Mouse (Mus musculus) midbrain, embryonic 10.5 days (tissue): ENCODE measurements at regions not wholly inside any gene's neighbourhood (a gene's known extent, or its start where the extent isn't known, plus 50 kb on each side); places are given as distances from the start of the nearest gene placed in this dataset.
"Not testable (repeated sequence)": the region's sequence is repeated elsewhere in the genome, so short reads cannot be mapped to it uniquely, and the experiment has no call there.

ENCODE experiments used
- DNase-seq: peaks from one replicate; pipeline ENCODE4 v3.0.0-alpha.2; 2017; ENCODE audit warnings: low spot score
- H3K27ac ChIP-seq: fragments of 300-500 bp; sonication (generic); replicated peaks from 2 replicates; pipeline ENCODE4 v1.5.1; 2016; ENCODE audit warnings: mild to moderate bottlenecking
- H3K27me3 ChIP-seq: fragments of 300-500 bp; sonication (generic); 2 replicates; pipeline ENCODE4 v1.6.1; 2016; ENCODE audit warnings: low read depth, mild to moderate bottlenecking; ENCODE audit not compliant: poor library complexity, severe bottlenecking
- H3K36me3 ChIP-seq: fragments of 300-500 bp; sonication (generic); 2 replicates; pipeline ENCODE4 v1.6.1; 2016; ENCODE audit warnings: mild to moderate bottlenecking, moderate library complexity
- H3K4me1 ChIP-seq: fragments of 300-500 bp; sonication (generic); 2 replicates; pipeline ENCODE4 v1.6.1; 2016
- H3K4me3 ChIP-seq: fragments of 300-500 bp; sonication (generic); 2 replicates; pipeline ENCODE4 v1.5.1; 2016; ENCODE audit warnings: mild to moderate bottlenecking, moderate library complexity
- H3K9me3 ChIP-seq: fragments of 300-500 bp; sonication (generic); replicated peaks from 2 replicates; pipeline ENCODE4 v1.6.1; 2016; ENCODE audit warnings: mild to moderate bottlenecking
- WGBS: fragments of 180-500 bp; shearing (Covaris S2); methylation state at CpG from one replicate; pipeline ENCODE4 v1.1.7; 2016; 5-methylcytosine and 5-hydroxymethylcytosine counted together

DNA sequence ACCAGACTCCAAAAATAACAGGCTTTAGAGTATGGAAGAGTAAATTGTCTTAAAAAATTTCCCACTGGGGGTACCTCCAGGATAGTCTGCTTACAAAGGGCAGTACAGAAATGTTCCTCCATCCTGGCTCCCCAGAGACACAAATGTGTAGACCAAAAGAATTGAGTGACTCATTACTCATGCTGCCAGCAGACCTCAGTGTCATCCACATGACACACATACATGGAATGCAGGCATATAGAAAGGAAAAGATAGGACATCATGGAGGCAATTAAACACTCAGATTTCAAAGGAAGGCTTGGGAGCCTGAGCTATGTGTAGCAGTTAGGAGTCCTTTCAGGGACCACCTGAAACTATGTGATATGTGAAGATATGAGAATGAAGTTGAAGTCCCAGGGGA is 245.7 kb upstream of the Gap43 start:
- Histone ChIP-seq H3K9me3 (no peaks in the 10 kb centered on the region), H3K27me3 (no peaks in the 10 kb centered on the region), H3K4me3 (no peak overlapping the region), H3K4me1 (peaks cover 3% of the 10 kb centered on the region), H3K36me3 (no peaks in the 10 kb centered on the region), H3K27ac (no peak overlapping the region)
- DNase-seq: no peak

DNA sequence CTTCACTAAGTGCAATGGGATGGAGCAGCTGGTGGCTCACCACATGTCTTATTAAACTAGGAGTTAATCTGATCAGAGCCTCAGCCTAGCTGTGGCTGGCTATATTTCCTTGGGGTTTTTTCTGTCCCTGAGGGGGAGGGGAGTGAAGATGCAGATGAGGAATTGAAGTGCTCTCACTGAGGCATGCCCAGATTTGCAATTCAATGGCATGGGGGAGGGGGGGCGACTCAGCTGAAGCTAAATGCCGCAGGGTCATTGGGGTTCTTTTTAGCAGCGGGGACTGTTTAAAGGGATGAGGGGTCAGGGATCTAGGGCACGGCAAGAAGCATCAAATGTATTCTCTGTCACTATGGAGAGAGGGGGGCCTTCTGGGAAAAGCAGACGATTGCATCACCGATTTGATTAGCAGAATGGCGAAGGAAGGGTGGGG is 235.1 kb upstream of the Gap43 start:
- Histone ChIP-seq H3K27ac (peak overlapping the region; percentile 83), H3K36me3 (0 out of 2 replicates have a peak, but pooled peaks cover 3% of the 10 kb centered on the region), H3K4me3 (no peak overlapping the region), H3K9me3 (no peaks in the 10 kb centered on the region), H3K27me3 (no peaks in the 10 kb centered on the region), H3K4me1 (peaks cover 33% of the 10 kb centered on the region)
- peak; percentile 96 for DNase-seq
- WGBS: 1% methylated on average over 7 of the region's 7 CpGs

DNA sequence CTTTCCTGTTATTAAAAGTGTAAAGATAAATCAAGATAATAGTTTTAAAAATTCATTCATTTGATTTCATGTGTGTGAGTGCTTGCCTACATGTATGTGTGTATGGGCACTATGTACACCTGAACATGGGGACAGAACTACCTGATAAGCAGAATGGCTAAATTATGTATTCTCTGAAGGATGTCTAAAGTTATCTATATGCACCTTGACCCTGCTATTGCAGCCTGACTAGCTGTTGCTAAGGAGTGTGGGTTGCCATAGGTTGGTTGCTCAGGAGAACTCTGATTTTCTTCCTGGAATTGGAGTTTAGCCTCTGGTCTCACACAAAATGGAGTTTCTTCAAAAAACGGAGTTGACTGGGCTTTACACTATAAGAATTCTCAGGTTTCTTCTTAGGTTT is 234.5 kb upstream of the Gap43 start:
- Histone ChIP-seq H3K27me3 (no peaks in the 10 kb centered on the region), H3K4me3 (no peak overlapping the region), H3K36me3 (0 out of 2 replicates have a peak, but pooled peaks cover 3% of the 10 kb centered on the region), H3K9me3 (no peaks in the 10 kb centered on the region), H3K4me1 (peaks cover 38% of the 10 kb centered on the region), H3K27ac (peak overlapping the region; percentile 83)
- no peak for DNase-seq
- 9% methylated on average over 1 of the region's 1 CpGs for WGBS

DNA sequence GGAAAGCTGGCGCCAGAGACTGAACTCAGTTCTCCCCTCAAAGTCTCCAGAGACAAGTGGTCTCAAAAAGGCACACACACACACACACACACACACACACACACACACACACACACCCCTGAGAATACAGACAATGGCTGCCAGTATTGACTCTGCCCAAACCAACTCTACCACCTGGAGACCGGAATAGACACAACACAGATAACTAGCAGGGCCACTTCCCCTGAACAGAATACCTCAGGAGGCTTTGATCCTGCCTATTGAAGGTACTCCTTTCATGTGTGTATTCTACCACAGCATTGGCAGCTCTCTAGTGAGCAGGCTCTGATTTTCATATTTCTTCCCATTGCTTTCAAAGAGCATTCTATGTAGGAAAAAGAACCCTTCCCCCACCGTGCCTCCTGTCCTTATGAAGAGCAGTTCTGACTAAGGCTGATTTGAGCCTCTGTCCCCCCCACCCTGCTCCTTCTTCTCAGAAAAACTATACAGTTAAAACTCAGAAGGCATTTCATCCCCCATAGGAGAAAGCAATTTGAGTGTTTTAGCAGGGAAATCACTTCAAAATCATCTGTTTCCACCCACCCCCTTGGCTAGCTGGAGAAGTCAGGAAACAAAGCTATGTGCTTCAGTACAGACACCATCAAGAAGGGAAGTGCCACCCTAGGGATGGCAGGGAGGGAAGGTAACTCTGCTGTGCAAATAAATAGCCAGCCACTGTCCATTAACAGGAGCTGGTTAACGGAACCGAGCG is 230.0 kb upstream of the Gap43 start:
- H3K27me3 ChIP-seq: no peaks in the 10 kb centered on the region
- no peak for DNase-seq
- 81% methylated on average over 6 of the region's 6 CpGs for WGBS
- peaks cover 20% of the 10 kb centered on the region for H3K4me1 ChIP-seq
- H3K36me3 ChIP-seq: no peaks in the 10 kb centered on the region
- no peaks in the 10 kb centered on the region for H3K9me3 ChIP-seq
- H3K27ac ChIP-seq: peak overlapping the region; percentile 39; the same call in 1 of the 2 replicates
- no peak overlapping the region for H3K4me3 ChIP-seq

DNA sequence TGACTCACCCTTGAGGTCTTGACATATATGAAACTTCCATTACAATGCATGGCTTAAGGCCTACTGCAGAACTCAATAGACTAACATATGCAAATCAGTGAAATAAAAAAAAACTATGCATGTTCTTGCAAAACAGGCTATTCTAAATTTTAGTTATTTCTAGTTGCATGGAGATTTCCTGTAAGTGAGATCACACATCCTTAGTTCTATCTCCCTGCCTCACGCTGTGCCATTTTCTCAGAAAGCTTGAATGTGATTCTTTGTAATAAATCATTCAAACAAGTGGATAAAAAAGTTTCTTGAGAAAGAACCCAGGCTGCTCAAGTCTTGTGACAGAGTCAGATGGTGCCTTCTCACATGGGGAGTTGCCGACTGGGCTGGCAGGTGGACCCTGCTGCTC is 228.9 kb upstream of the Gap43 start:
- Histone ChIP-seq H3K27me3 (no peaks in the 10 kb centered on the region), H3K36me3 (no peaks in the 10 kb centered on the region), H3K9me3 (no peaks in the 10 kb centered on the region), H3K4me1 (peaks cover 11% of the 10 kb centered on the region), H3K27ac (no peak overlapping the region), H3K4me3 (no peak overlapping the region)
- no peak for DNase-seq
- WGBS: 86% methylated on average over 2 of the region's 2 CpGs

DNA sequence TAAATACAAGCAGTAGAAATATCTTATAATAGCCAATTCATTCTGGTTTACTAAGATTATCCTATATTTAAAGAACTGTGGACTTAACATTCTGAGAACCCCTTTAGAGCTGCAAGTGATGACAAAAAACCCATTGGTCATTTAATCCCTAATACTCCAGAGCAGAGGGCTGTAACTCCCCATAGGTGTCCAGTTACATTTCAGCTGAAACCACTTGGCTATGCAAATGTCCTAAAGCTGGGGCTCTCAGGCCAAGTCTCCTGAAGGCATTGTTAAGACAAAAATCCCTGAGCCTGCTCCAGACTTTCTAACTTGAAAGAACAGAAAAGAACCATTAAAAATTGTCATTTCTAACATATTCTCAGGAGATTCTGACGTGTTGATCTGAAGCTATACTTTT is 209.1 kb upstream of the Gap43 start:
- no peaks in the 10 kb centered on the region for H3K27me3 ChIP-seq
- no peak overlapping the region for H3K4me3 ChIP-seq
- 37% methylated on average over 1 of the region's 1 CpGs for WGBS
- peak overlapping the region; percentile 46 for H3K27ac ChIP-seq
- H3K9me3 ChIP-seq: no peaks in the 10 kb centered on the region
- no peak for DNase-seq
- peaks cover 51% of the 10 kb centered on the region for H3K4me1 ChIP-seq
- no peaks in the 10 kb centered on the region for H3K36me3 ChIP-seq

DNA sequence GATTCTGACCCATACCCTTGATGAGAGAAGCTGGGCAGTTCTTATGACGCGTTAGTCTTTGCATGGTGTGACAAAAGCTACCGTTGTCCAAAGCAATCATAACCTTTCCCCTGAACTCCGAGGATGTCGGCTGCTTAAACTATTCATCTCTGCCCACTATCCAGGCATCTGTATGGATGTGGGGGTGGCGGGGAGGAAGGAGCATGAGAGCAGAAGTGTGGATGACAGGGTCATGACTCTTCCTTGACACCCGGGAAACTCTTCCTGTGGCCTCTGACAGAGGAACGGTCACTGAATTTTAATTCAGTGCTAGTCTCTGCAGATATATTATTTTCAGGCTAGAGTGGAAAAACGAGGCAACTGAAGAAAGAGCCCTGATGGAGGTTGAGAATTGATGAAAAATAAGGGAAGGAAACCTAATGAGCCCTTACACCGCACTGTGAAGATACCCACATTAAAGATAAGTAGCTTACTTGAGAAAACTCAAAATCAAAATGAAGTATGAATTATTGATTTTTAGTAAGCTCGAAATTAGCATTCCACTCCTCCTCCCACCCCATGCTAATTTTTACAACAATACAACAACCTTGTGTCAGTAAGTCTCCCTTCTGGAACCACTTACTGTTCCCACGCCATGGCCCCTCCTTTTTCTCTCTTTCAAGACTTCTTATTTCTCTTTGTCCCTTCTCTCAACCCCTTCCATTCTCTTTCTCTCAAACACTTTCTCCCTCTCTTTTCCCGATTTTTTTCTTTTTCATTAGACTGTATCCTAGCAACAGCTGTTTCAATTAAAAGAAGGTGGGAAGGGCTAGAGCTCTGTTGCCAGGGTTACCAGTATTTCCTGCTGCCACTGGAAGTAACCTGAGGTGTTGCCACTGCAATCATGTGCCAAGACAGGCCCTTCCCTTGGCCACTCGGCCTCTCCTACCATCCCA is 206.0 kb upstream of the Gap43 start:
- Histone ChIP-seq H3K9me3 (no peaks in the 10 kb centered on the region), H3K36me3 (no peaks in the 10 kb centered on the region), H3K4me1 (peaks cover 57% of the 10 kb centered on the region), H3K27ac (peak overlapping the region; percentile 78), H3K4me3 (no peak overlapping the region), H3K27me3 (no peaks in the 10 kb centered on the region)
- WGBS: 45% methylated on average over 14 of the region's 14 CpGs
- peak; percentile 44 for DNase-seq

DNA sequence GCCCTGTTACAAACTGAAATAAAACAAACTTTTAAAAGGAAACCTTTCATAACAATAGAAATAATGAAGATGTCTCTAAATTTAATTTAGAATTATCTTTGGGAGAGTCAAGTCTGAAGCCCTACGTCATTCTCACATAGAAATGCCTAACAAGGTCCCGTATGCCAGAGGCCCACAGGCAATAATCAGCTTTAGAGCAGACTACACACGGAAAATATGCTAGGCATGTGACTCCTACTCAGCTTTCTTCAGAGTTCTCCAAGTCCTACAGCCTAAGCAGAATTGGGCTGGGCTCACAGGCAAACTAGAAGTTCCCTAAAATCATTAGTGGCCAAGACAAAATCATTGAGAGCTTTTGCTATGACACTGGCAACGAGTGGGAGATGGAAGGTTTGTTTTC is 176.9 kb upstream of the Gap43 start:
- H3K36me3 ChIP-seq: no peaks in the 10 kb centered on the region
- no peaks in the 10 kb centered on the region for H3K27me3 ChIP-seq
- H3K4me1 ChIP-seq: no peaks in the 10 kb centered on the region
- no peak overlapping the region for H3K4me3 ChIP-seq
- no peaks in the 10 kb centered on the region for H3K9me3 ChIP-seq
- WGBS: 86% methylated on average over 4 of the region's 4 CpGs
- no peak overlapping the region for H3K27ac ChIP-seq
- no peak for DNase-seq

DNA sequence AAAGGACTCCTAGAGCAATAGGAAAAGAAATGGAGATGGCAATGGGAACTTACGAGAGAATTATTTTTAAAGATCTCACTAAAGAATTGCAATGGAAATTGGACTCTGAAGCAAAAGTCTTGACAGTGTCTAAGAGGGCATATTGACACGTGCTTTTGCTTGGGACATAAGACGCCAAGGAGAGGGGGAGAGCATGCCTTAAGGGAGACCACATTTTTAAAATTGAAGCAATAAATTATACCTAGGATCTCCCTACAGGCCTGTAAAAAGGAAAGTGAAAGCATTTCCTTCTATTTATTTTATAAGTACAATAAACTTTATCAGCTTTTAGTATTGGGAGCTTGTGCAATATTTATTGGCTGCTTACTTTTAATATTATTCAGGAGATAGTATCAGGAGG is 175.5 kb upstream of the Gap43 start:
- 92% methylated on average over 3 of the region's 3 CpGs for WGBS
- Histone ChIP-seq H3K4me1 (no peaks in the 10 kb centered on the region), H3K4me3 (no peak overlapping the region), H3K9me3 (no peaks in the 10 kb centered on the region), H3K27me3 (no peaks in the 10 kb centered on the region), H3K27ac (no peak overlapping the region), H3K36me3 (no peaks in the 10 kb centered on the region)
- no peak for DNase-seq

DNA sequence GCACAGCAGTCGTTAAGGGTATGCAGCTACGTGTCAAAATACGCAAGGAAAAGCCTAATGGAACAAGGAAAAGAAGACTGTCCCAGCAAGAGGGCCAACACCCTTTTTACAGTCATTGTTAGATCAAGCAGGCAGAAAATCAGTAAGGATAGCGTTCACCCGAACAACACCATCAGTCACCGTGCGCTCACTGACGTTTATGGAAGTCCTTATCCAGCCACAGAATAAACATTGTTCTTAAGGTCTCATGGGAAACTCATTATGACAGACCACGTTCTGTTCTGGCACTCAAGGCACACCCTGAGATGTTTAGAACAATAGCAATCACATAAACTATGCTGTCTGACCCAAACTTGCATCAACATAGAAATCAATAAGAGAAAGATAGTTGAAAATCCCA is 164.7 kb upstream of the Gap43 start:
- Histone ChIP-seq H3K9me3 (no peaks in the 10 kb centered on the region), H3K4me1 (no peaks in the 10 kb centered on the region), H3K4me3 (no peak overlapping the region), H3K27me3 (no peaks in the 10 kb centered on the region), H3K27ac (no peak overlapping the region), H3K36me3 (no peaks in the 10 kb centered on the region)
- 82% methylated on average over 9 of the region's 9 CpGs for WGBS
- no peak for DNase-seq

DNA sequence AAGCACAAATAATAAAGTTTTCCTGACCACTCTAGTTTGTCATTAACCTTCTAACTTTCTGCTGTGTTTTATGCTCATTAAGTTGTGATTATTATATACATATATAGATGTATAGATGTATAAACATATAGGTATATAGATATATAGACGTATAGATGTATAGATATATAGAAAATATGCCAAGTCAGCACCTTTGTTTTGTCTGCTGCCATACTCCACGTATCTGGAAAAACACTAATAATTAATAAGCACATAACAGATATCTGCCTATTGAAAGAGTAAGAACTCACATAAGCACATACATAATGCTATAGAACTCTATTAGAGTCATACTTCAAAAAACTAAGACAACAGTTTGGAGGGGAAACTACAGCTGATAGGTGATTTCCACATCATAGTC is 161.3 kb upstream of the Gap43 start:
- 0 out of 2 replicates have a peak, but pooled peaks cover 3% of the 10 kb centered on the region for H3K4me1 ChIP-seq
- H3K27me3 ChIP-seq: no peaks in the 10 kb centered on the region
- no peak overlapping the region for H3K27ac ChIP-seq
- DNase-seq: no peak
- 88% methylated on average over 2 of the region's 2 CpGs for WGBS
- no peaks in the 10 kb centered on the region for H3K9me3 ChIP-seq
- H3K4me3 ChIP-seq: no peak overlapping the region
- H3K36me3 ChIP-seq: no peaks in the 10 kb centered on the region

DNA sequence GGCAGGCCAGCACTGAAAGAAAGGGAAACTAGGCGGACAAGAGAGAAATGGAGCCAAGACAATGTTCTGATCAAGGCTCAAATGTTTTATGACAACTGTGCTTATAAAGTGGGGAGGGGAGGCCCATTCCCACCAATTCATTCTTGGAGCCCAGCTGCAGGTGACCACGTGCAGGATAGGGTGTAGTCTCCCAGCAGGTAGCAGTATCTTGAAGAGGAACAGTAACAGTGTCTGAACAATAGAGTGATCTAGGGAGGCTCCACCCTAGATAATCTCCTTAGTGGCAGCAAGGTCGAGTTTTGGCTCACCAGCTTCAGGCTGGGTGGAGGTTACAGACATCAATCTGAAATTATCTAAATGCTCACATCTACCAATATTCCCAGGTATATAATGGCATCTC is 160.7 kb upstream of the Gap43 start:
- WGBS: 36% methylated on average over 3 of the region's 3 CpGs
- H3K4me3 ChIP-seq, H3K4me1 ChIP-seq, H3K27me3 ChIP-seq, H3K27ac ChIP-seq, H3K36me3 ChIP-seq, H3K9me3 ChIP-seq, DNase-seq: not testable (repeated sequence)

DNA sequence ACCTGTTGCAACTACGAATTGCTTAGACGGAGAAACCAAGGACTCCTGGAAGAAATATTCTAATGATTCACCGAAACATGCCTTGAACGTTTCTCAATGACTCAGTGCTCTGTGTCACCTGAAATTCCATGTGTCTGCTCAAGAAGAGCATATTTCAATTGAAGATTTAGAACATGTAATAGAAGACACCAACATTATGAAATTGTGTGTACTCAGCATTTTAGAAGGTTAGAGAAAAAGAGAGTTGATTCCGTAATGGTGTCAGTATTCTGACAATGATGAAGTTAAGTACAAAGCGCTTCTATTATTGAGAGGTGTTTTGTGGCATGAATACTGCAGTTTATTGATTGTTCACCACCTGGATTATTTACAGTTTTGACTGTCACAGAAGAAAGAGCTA is 159.1 kb upstream of the Gap43 start:
- no peak for DNase-seq
- no peaks in the 10 kb centered on the region for H3K36me3 ChIP-seq
- H3K27ac ChIP-seq: no peak overlapping the region
- H3K4me1 ChIP-seq: 0 out of 2 replicates have a peak, but pooled peaks cover 3% of the 10 kb centered on the region
- WGBS: 95% methylated on average over 6 of the region's 6 CpGs
- no peaks in the 10 kb centered on the region for H3K27me3 ChIP-seq
- H3K9me3 ChIP-seq: no peaks in the 10 kb centered on the region
- H3K4me3 ChIP-seq: no peak overlapping the region
